Mouse (Mus musculus) heart, embryonic 12.5 days (tissue): ENCODE data around the gene Tff1. TPM values are rescaled to one million over a fixed set of nuclear protein-coding genes. Genes with fewer than 3 reads are reported as not detected.

ENCODE experiments used
- ATAC-seq: fragments of 200-750 bp; cut with Nextera tagmentation; 2 replicates; pipeline ENCODE4 v1.8.0; 2017; ENCODE audit warnings: moderate TSS enrichment, moderate library complexity; ENCODE audit not compliant: insufficient number of reproducible peaks, low FRiP score
- H3K27ac ChIP-seq: fragments of 300-500 bp; sonication (generic); 2 replicates; pipeline ENCODE4 v1.5.1; 2016; ENCODE audit warnings: mild to moderate bottlenecking, moderate library complexity; ENCODE audit not compliant: poor library complexity, severe bottlenecking
- H3K27me3 ChIP-seq: fragments of 300-500 bp; sonication (generic); replicated peaks from 2 replicates; pipeline ENCODE4 v1.6.1; 2016; ENCODE audit warnings: mild to moderate bottlenecking, moderate library complexity
- H3K36me3 ChIP-seq: fragments of 300-500 bp; sonication (generic); 2 replicates; pipeline ENCODE4 v1.6.1; 2016; ENCODE audit warnings: mild to moderate bottlenecking, moderate library complexity
- H3K4me1 ChIP-seq: fragments of 300-500 bp; sonication (generic); replicated peaks from 2 replicates; pipeline ENCODE4 v1.6.1; 2016; ENCODE audit warnings: mild to moderate bottlenecking
- H3K4me2 ChIP-seq: fragments of 300-500 bp; sonication (generic); 2 replicates; pipeline ENCODE4 v1.6.1; 2016; ENCODE audit warnings: mild to moderate bottlenecking, moderate library complexity
- H3K4me3 ChIP-seq: fragments of 300-500 bp; sonication (generic); 2 replicates; pipeline ENCODE4 v1.5.1; 2016; ENCODE audit warnings: mild to moderate bottlenecking
- H3K9ac ChIP-seq: fragments of 300-500 bp; sonication (generic); 2 replicates; pipeline ENCODE4 v1.6.1; 2016; ENCODE audit warnings: mild to moderate bottlenecking, moderate library complexity
- H3K9me3 ChIP-seq: fragments of 300-500 bp; sonication (generic); replicated peaks from 2 replicates; pipeline ENCODE4 v1.6.1; 2016; ENCODE audit warnings: mild to moderate bottlenecking, moderate library complexity
- WGBS: fragments of 180-500 bp; shearing (Covaris S2); methylation state at CpG from one replicate; pipeline ENCODE4 v1.1.7; 2016; 5-methylcytosine and 5-hydroxymethylcytosine counted together
- polyA plus RNA-seq: library from polyadenylated mRNA; unstranded; fragments of >200 nt; fragmentation: Nextera tagmentation; extraction: Ambion mirVana; gene quantifications from 2 replicates; pipeline ENCODE4 v1.2.1, GENCODE M21; 2016

Gene Tff1
- polyA plus RNA-seq, 1 experiment from 2014 or later: not detected

- Histone ChIP-seq H3K9me3 (0 out of 2 replicates have a peak, but pooled peaks cover 4% of the 10 kb centered on the region), H3K9ac (no peak overlapping the region), H3K4me3 (no peak overlapping the region), H3K4me2 (no peak overlapping the region), H3K36me3 (no peaks in the 10 kb centered on the region), H3K4me1 (0 out of 2 replicates have a peak, but pooled peaks cover 6% of the 10 kb centered on the region), H3K27me3 (0 out of 2 replicates have a peak, but pooled peaks cover 4% of the 10 kb centered on the region), H3K27ac (no peak overlapping the region)
- no peak for ATAC-seq
- 54% methylated on average over 9 of the region's 9 CpGs for WGBS
Observed at GRCm38 (mm10) chr17:31152966-31153499, 12.0 kb downstream of the Tff1 start.

GRCm38 (mm10) chr17:31152512-31152911 is 12.6 kb downstream of the Tff1 start:
- no peak overlapping the region for H3K4me2 ChIP-seq
- H3K9me3 ChIP-seq: 0 out of 2 replicates have a peak, but pooled peaks cover 4% of the 10 kb centered on the region
- WGBS: 61% methylated on average over 5 of the region's 5 CpGs
- H3K27ac ChIP-seq: no peak overlapping the region
- no peak overlapping the region for H3K4me3 ChIP-seq
- no peak for ATAC-seq
- 0 out of 2 replicates have a peak, but pooled peaks cover 4% of the 10 kb centered on the region for H3K27me3 ChIP-seq
- 0 out of 2 replicates have a peak, but pooled peaks cover 6% of the 10 kb centered on the region for H3K4me1 ChIP-seq
- H3K9ac ChIP-seq: no peak overlapping the region
- no peaks in the 10 kb centered on the region for H3K36me3 ChIP-seq

- Histone ChIP-seq H3K9me3 (peaks cover 11% of the 10 kb centered on the region; the same call in 1 of the 2 replicates), H3K4me2 (no peak overlapping the region)
Observed at GRCm38 (mm10) chr17:31145998-31146397, 19.1 kb downstream of the Tff1 start.

GRCm38 (mm10) chr17:31144040-31145037 is 20.7 kb downstream of the Tff1 start, which contains the start of gene Tff2:
Gene Tff2, minus strand, starts transcription at chr17:31144282.
- Histone ChIP-seq H3K9me3 (peaks cover 11% of the 10 kb centered on the region; the same call in 1 of the 2 replicates), H3K36me3 (no peaks in the 10 kb centered on the region), H3K4me2 (no peak within 1 kb of the TSS), H3K27ac (no peak within 1 kb of the TSS), H3K27me3 (peaks cover 7% of the 10 kb centered on the region; the same call in 1 of the 2 replicates), H3K4me1 (no peaks in the 10 kb centered on the region), H3K4me3 (no peak within 1 kb of the TSS), H3K9ac (no peak within 1 kb of the TSS)
- WGBS: 66% methylated on average over 15 of the region's 15 CpGs
- ATAC-seq: no peak

More at GRCm38 (mm10) chr17:31145998-31146397, 19.1 kb downstream of the Tff1 start:
- Histone ChIP-seq H3K36me3 (no peaks in the 10 kb centered on the region), H3K4me1 (no peaks in the 10 kb centered on the region), H3K4me3 (no peak overlapping the region), H3K27me3 (peaks cover 7% of the 10 kb centered on the region; the same call in 1 of the 2 replicates), H3K27ac (no peak overlapping the region), H3K9ac (no peak overlapping the region)
- ATAC-seq: no peak
- 77% methylated on average over 9 of the region's 9 CpGs for WGBS

GRCm38 (mm10) chr17:31142116-31142515 is 23.0 kb downstream of the Tff1 start:
- Histone ChIP-seq H3K36me3 (no peaks in the 10 kb centered on the region), H3K27ac (no peak overlapping the region), H3K4me1 (no peaks in the 10 kb centered on the region), H3K27me3 (peaks cover 7% of the 10 kb centered on the region; the same call in 1 of the 2 replicates), H3K9me3 (peaks cover 7% of the 10 kb centered on the region; the same call in 1 of the 2 replicates), H3K9ac (no peak overlapping the region), H3K4me2 (no peak overlapping the region), H3K4me3 (no peak overlapping the region)
- 86% methylated on average over 7 of the region's 7 CpGs for WGBS
- no peak for ATAC-seq

- 18% methylated on average over 5 of the region's 5 CpGs for WGBS
- no peaks in the 10 kb centered on the region for H3K9me3 ChIP-seq
- no peaks in the 10 kb centered on the region for H3K36me3 ChIP-seq
- ATAC-seq: no peak
- H3K4me3 ChIP-seq: no peak overlapping the region
- H3K27ac ChIP-seq: no peak overlapping the region
- H3K4me2 ChIP-seq: no peak overlapping the region
- no peak overlapping the region for H3K9ac ChIP-seq
- H3K4me1 ChIP-seq: no peaks in the 10 kb centered on the region
- peaks cover 4% of the 10 kb centered on the region; the same call in 1 of the 2 replicates for H3K27me3 ChIP-seq
Observed at GRCm38 (mm10) chr17:31138398-31138797, 26.7 kb downstream of the Tff1 start.

- Histone ChIP-seq H3K27ac (no peak overlapping the region), H3K4me1 (no peaks in the 10 kb centered on the region), H3K27me3 (peaks cover 4% of the 10 kb centered on the region; the same call in 1 of the 2 replicates), H3K4me2 (no peak overlapping the region), H3K36me3 (no peaks in the 10 kb centered on the region), H3K4me3 (no peak overlapping the region), H3K9me3 (no peaks in the 10 kb centered on the region), H3K9ac (no peak overlapping the region)
- ATAC-seq: no peak
- 70% methylated on average over 1 of the region's 1 CpGs for WGBS
Observed at GRCm38 (mm10) chr17:31136821-31137220, 28.3 kb downstream of the Tff1 start.

- no peaks in the 10 kb centered on the region for H3K9me3 ChIP-seq
- peaks cover 4% of the 10 kb centered on the region; the same call in 1 of the 2 replicates for H3K27me3 ChIP-seq
- no peak overlapping the region for H3K9ac ChIP-seq
- ATAC-seq: no peak
- H3K27ac ChIP-seq: no peak overlapping the region
- WGBS: 66% methylated on average over 3 of the region's 3 CpGs
- H3K4me3 ChIP-seq: no peak overlapping the region
- no peaks in the 10 kb centered on the region for H3K36me3 ChIP-seq
- no peak overlapping the region for H3K4me2 ChIP-seq
- H3K4me1 ChIP-seq: no peaks in the 10 kb centered on the region
Observed at GRCm38 (mm10) chr17:31136291-31136690, 28.8 kb downstream of the Tff1 start.

GRCm38 (mm10) chr17:31134913-31135312 is 30.2 kb downstream of the Tff1 start:
- H3K4me3 ChIP-seq: no peak overlapping the region
- ATAC-seq: no peak
- peaks cover 4% of the 10 kb centered on the region; the same call in 1 of the 2 replicates for H3K27me3 ChIP-seq
- H3K27ac ChIP-seq: no peak overlapping the region
- H3K36me3 ChIP-seq: no peaks in the 10 kb centered on the region
- no peak overlapping the region for H3K9ac ChIP-seq
- no peak overlapping the region for H3K4me2 ChIP-seq
- H3K9me3 ChIP-seq: no peaks in the 10 kb centered on the region
- WGBS: 68% methylated on average over 6 of the region's 6 CpGs
- no peaks in the 10 kb centered on the region for H3K4me1 ChIP-seq

GRCm38 (mm10) chr17:31133776-31134175 is 31.3 kb downstream of the Tff1 start:
- ATAC-seq: no peak
- WGBS: 69% methylated on average over 15 of the region's 15 CpGs
- peaks cover 4% of the 10 kb centered on the region; the same call in 1 of the 2 replicates for H3K27me3 ChIP-seq
- no peak overlapping the region for H3K9ac ChIP-seq
- no peaks in the 10 kb centered on the region for H3K9me3 ChIP-seq
- no peak overlapping the region for H3K4me2 ChIP-seq
- H3K4me1 ChIP-seq: no peaks in the 10 kb centered on the region
- H3K36me3 ChIP-seq: no peaks in the 10 kb centered on the region
- no peak overlapping the region for H3K4me3 ChIP-seq
- no peak overlapping the region for H3K27ac ChIP-seq

- 67% methylated on average over 10 of the region's 10 CpGs for WGBS
- ATAC-seq: no peak
- Histone ChIP-seq H3K27ac (no peak overlapping the region), H3K9ac (no peak overlapping the region), H3K4me2 (no peak overlapping the region), H3K4me3 (no peak overlapping the region), H3K4me1 (no peaks in the 10 kb centered on the region), H3K36me3 (no peaks in the 10 kb centered on the region), H3K27me3 (peaks cover 13% of the 10 kb centered on the region), H3K9me3 (no peaks in the 10 kb centered on the region)
Observed at GRCm38 (mm10) chr17:31131269-31131821, 33.7 kb downstream of the Tff1 start.
